Mouse (Mus musculus): Measurements from ENCODE around the gene Mgat5.

DNA sequence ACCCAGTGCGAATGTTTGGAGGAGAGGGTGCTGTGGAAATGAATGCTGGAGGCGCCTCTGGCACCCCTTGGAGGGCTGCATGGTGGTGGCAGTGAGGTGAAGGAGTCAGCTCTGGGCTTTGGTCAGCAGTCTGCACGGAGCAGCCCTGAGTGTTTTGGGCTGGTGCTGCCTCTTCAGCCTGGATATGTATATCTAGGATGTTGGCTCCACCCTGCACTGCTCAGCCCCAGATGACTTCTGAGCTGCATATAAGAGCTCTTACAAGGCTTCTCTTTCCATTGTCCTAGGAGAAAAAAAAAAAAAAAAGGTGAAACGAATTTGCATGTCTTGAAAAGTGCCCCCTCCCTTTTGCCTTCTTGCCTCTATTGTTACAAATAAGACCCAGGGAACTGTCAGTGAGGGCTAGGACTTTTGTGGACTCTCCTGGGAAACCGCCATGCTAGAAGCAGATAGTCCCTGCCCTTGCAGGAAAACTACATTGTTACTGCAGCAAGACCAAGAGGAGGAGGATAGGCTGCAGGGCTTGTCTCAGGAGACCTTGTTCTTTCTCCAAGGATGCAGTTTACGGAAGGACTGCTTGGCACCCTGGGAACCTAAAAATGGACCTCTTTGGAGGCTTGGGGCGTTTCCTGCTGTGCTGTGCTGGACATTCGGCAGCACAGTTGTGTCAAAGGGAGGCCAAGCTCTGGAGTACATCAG, 109.0 kb downstream of the Mgat5 start:
- no peak for TF ChIP-seq CTCF (IDR thresholded peaks at IDR 0.05; ENCODE audit: low read depth)
- TF ChIP-seq EP300 (IDR thresholded peaks at IDR 0.05; ENCODE audit: low read depth), result no peak

Data from heart, postnatal 0 days (tissue).